ENCODE assay signal across 17 mouse cellular contexts in the genomic region with DNA sequence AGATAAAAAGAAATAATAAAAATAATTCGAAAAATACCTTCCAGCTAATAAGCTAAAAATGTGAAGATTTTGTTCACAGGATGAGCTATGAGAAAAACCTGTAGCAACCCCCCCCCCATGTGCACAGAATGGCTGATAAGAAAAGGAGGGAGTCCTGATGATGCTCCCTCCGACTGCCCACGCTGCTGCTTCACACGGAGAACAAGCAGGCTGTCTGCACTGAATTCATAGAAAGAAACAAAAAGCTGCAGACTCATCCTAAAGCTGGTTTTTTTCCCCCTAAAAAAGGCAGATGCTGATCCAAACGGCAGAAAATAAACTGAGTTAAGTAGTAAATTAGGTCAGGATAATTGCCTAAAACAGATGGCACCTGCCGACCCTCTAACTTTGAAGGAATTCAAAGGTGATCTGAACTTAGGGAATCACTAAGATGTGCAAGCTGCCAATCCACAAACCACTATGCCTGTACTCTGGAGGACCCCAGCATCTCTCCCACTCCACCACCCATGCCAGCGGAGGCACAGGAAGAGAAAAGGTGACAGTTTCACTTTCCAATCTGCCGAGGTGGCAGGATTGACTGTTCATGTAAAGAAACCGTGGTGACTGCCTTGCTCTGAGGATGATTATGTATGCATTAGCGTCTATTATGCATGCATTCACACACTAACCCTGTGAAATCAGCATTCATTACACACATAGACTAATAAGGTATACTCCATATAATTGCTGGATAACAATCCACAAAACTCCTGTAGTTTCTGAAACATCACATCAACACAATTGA.
DNase-seq lines count a peak whose midpoint lies in the region; ATAC-seq lines count a peak whose summit lies in the region.
"Had no signal": no experiment of that assay in that cellular context is flagged by ENCODE, and none has a peak within 500 bp of the region (broad histone marks: within the 10 kb centered on the region; RNA-seq: fewer than 3 reads in every experiment).

No protein-coding gene starts in this region.

- DNase-seq in frontal cortex, postnatal 36 days (ENCODE audit: low spot score in 2 of 2), result peak; percentile 24 to 29
- DNase-seq in frontal cortex, postnatal 25 days (ENCODE audit: low spot score in 2 of 2), result no peak
- DNase-seq in right cerebral cortex, postnatal 36 days (ENCODE audit: low spot score in 2 of 2), result peak; percentile 22 to 34
- no peak for DNase-seq in gastrocnemius, postnatal 4 days (ENCODE audit: low spot score in 2 of 2)
- DNase-seq: B cell, adult 2 months; cerebellum, adult 11 months; cerebellum, postnatal 36 days; gastrocnemius, postnatal 25 days; lung, postnatal 36 days; thymus, postnatal 4 days had no signal

- H3K9ac ChIP-seq in midbrain, embryonic 12.5 days (replicated peaks), result no peak overlapping the region
- no peak overlapping the region for H3K9ac ChIP-seq in midbrain, embryonic 13.5 days (replicated peaks)
- no peak overlapping the region for H3K9ac ChIP-seq in forebrain, embryonic 15.5 days (replicated peaks)
- H3K9ac ChIP-seq: kidney, embryonic 15.5 days; neural tube, embryonic 13.5 days had no signal

- peaks cover 7% of the 10 kb centered on the region; the same call in 1 of the 2 replicates for H3K4me1 ChIP-seq in midbrain, embryonic 12.5 days
- H3K4me1 ChIP-seq in midbrain, embryonic 13.5 days (replicated peaks), result peaks cover 7% of the 10 kb centered on the region
- H3K4me1 ChIP-seq in forebrain, embryonic 15.5 days, result peaks cover 12% of the 10 kb centered on the region
- H3K4me1 ChIP-seq: kidney, embryonic 15.5 days; neural tube, embryonic 13.5 days had no signal

- H3K36me3 ChIP-seq in midbrain, embryonic 12.5 days, result peaks cover 28% of the 10 kb centered on the region
- H3K36me3 ChIP-seq in midbrain, embryonic 13.5 days, result peaks cover 30% of the 10 kb centered on the region
- H3K36me3 ChIP-seq in forebrain, embryonic 15.5 days, result peaks cover 4% of the 10 kb centered on the region; the same call in 1 of the 2 replicates

- no peak overlapping the region for H3K27ac ChIP-seq in midbrain, embryonic 12.5 days (replicated peaks)
- no peak overlapping the region for H3K27ac ChIP-seq in midbrain, embryonic 13.5 days
- H3K27ac ChIP-seq in forebrain, embryonic 15.5 days (replicated peaks), result 0 out of 2 replicates have a peak overlapping the region, but pooled peaks have one; percentile 2
- H3K27ac ChIP-seq: kidney, embryonic 15.5 days; neural tube, embryonic 13.5 days; stomach, postnatal 0 days had no signal

- H3K4me3 ChIP-seq in midbrain, embryonic 12.5 days, result no peak overlapping the region
- H3K4me3 ChIP-seq in midbrain, embryonic 13.5 days (replicated peaks), result no peak overlapping the region
- H3K4me3 ChIP-seq in forebrain, embryonic 15.5 days, result no peak overlapping the region
- H3K4me3 ChIP-seq: kidney, embryonic 15.5 days; neural tube, embryonic 13.5 days had no signal

- H3K27me3 ChIP-seq in midbrain, embryonic 12.5 days, result no peaks in the 10 kb centered on the region
- H3K27me3 ChIP-seq in midbrain, embryonic 13.5 days, result no peaks in the 10 kb centered on the region
- no peaks in the 10 kb centered on the region for H3K27me3 ChIP-seq in forebrain, embryonic 15.5 days
- H3K27me3 ChIP-seq: kidney, embryonic 15.5 days; neural tube, embryonic 13.5 days had no signal

- H3K4me2 ChIP-seq in midbrain, embryonic 12.5 days (replicated peaks), result no peak overlapping the region
- no peak overlapping the region for H3K4me2 ChIP-seq in midbrain, embryonic 13.5 days (replicated peaks)
- H3K4me2 ChIP-seq in forebrain, embryonic 15.5 days (replicated peaks), result no peak overlapping the region
- H3K4me2 ChIP-seq: heart, embryonic 11.5 days; kidney, embryonic 15.5 days; neural tube, embryonic 13.5 days had no signal

- ATAC-seq in midbrain, embryonic 12.5 days (ENCODE audit: low FRiP score, low read depth), result peak; percentile 42; the same call in 1 of the 2 replicates
- ATAC-seq in midbrain, embryonic 13.5 days, result no peak
- ATAC-seq in forebrain, embryonic 15.5 days (replicated peaks), result peak; percentile 65; the same call in 1 of the 2 replicates

- no peaks in the 10 kb centered on the region for H3K9me3 ChIP-seq in midbrain, embryonic 12.5 days
- H3K9me3 ChIP-seq in midbrain, embryonic 13.5 days, result no peaks in the 10 kb centered on the region
- H3K9me3 ChIP-seq in forebrain, embryonic 15.5 days, result no peaks in the 10 kb centered on the region
- H3K9me3 ChIP-seq: kidney, embryonic 15.5 days; neural tube, embryonic 13.5 days had no signal

- 74% methylated on average over 10 of the region's 10 CpGs for WGBS in midbrain, embryonic 12.5 days
- WGBS in midbrain, embryonic 13.5 days, result 65% methylated on average over 10 of the region's 10 CpGs
- 39% methylated on average over 10 of the region's 10 CpGs for WGBS in forebrain, embryonic 15.5 days

Comparison
In these comparisons a context has a peak if more than half of its experiments do, and no peak if none do; other contexts are left out.
1. DNase-seq: peak in frontal cortex, postnatal 36 days (2 of 2) and right cerebral cortex, postnatal 36 days (2 of 2); none in frontal cortex, postnatal 25 days (0 of 2) and gastrocnemius, postnatal 4 days (0 of 2).